Mouse (Mus musculus): ENCODE measurements around the gene Thumpd3. TPM values are rescaled to one million over a fixed set of nuclear protein-coding genes. Genes with fewer than 3 reads are reported as not detected.

The Thumpd3 gene
- polyA plus RNA-seq, 1 experiment: 5.4 TPM

GRCm38 (mm10) chr6:113097662-113098061 is 51.6 kb downstream of the Thumpd3 start:
- Histone ChIP-seq H3K4me3 (ENCODE audit: low read depth, low read length) (no peak overlapping the region), H3K36me3 (ENCODE audit: control insufficient read depth, insufficient read depth, low read length) (no peaks in the 10 kb centered on the region), H3K4me1 (ENCODE audit: control insufficient read depth, insufficient read depth, insufficient read length, low read length) (no peaks in the 10 kb centered on the region), H3K27me3 (ENCODE audit: control insufficient read depth, insufficient read depth, low read length) (no peaks in the 10 kb centered on the region), H3K27ac (ENCODE audit: insufficient read depth, low read depth, low read length) (no peak overlapping the region)
- TF ChIP-seq POLR2A (IDR thresholded peaks at IDR 0.05; ENCODE audit: low read depth, low read length) (no peak), CTCF (IDR thresholded peaks at IDR 0.05; ENCODE audit: extremely low read depth, insufficient read length, insufficient replicate concordance, low read depth, low read length) (no peak)
- 45% methylated on average over 5 of the region's 5 CpGs for WGBS

- Histone ChIP-seq H3K36me3 (ENCODE audit: control insufficient read depth, insufficient read depth, low read length) (peaks cover 4% of the 10 kb centered on the region), H3K4me1 (ENCODE audit: control insufficient read depth, insufficient read depth, insufficient read length, low read length) (no peaks in the 10 kb centered on the region), H3K27me3 (ENCODE audit: control insufficient read depth, insufficient read depth, low read length) (no peaks in the 10 kb centered on the region), H3K27ac (ENCODE audit: insufficient read depth, low read depth, low read length) (peak overlapping the region; percentile 86), H3K4me3 (ENCODE audit: low read depth, low read length) (no peak overlapping the region)
- TF ChIP-seq POLR2A (IDR thresholded peaks at IDR 0.05; ENCODE audit: low read depth, low read length) (no peak), CTCF (IDR thresholded peaks at IDR 0.05; ENCODE audit: extremely low read depth, insufficient read length, insufficient replicate concordance, low read depth, low read length) (no peak)
- 3% methylated on average over 5 of the region's 5 CpGs for WGBS
Observed at GRCm38 (mm10) chr6:113099640-113100289, 53.7 kb downstream of the Thumpd3 start.

GRCm38 (mm10) chr6:113102541-113102940 is 56.5 kb downstream of the Thumpd3 start:
- 21% methylated on average over 4 of the region's 4 CpGs for WGBS
- Histone ChIP-seq H3K36me3 (ENCODE audit: control insufficient read depth, insufficient read depth, low read length) (peaks cover 15% of the 10 kb centered on the region), H3K27me3 (ENCODE audit: control insufficient read depth, insufficient read depth, low read length) (no peaks in the 10 kb centered on the region), H3K4me1 (ENCODE audit: control insufficient read depth, insufficient read depth, insufficient read length, low read length) (no peaks in the 10 kb centered on the region), H3K27ac (ENCODE audit: insufficient read depth, low read depth, low read length) (no peak overlapping the region), H3K4me3 (ENCODE audit: low read depth, low read length) (no peak overlapping the region)
- TF ChIP-seq POLR2A (IDR thresholded peaks at IDR 0.05; ENCODE audit: low read depth, low read length): no peak
- no peak for TF ChIP-seq CTCF (IDR thresholded peaks at IDR 0.05; ENCODE audit: extremely low read depth, insufficient read length, insufficient replicate concordance, low read depth, low read length)

GRCm38 (mm10) chr6:113103765-113104164 is 57.7 kb downstream of the Thumpd3 start:
- Histone ChIP-seq H3K27me3 (ENCODE audit: control insufficient read depth, insufficient read depth, low read length) (no peaks in the 10 kb centered on the region), H3K27ac (ENCODE audit: insufficient read depth, low read depth, low read length) (no peak overlapping the region), H3K4me1 (ENCODE audit: control insufficient read depth, insufficient read depth, insufficient read length, low read length) (no peaks in the 10 kb centered on the region), H3K4me3 (ENCODE audit: low read depth, low read length) (no peak overlapping the region), H3K36me3 (ENCODE audit: control insufficient read depth, insufficient read depth, low read length) (peaks cover 22% of the 10 kb centered on the region)
- no peak; the same call in 1 of the 2 replicates for TF ChIP-seq CTCF (IDR thresholded peaks at IDR 0.05; ENCODE audit: extremely low read depth, insufficient read length, insufficient replicate concordance, low read depth, low read length)
- no peak for TF ChIP-seq POLR2A (IDR thresholded peaks at IDR 0.05; ENCODE audit: low read depth, low read length)

- WGBS: 90% methylated on average over 3 of the region's 3 CpGs
- H3K4me3 ChIP-seq (ENCODE audit: low read depth, low read length): no peak overlapping the region
- H3K36me3 ChIP-seq (ENCODE audit: control insufficient read depth, insufficient read depth, low read length): peaks cover 53% of the 10 kb centered on the region
Observed at GRCm38 (mm10) chr6:113109378-113109777, 63.4 kb downstream of the Thumpd3 start.

GRCm38 (mm10) chr6:113109956-113110355 is 63.9 kb downstream of the Thumpd3 start:
- no peak overlapping the region for H3K4me3 ChIP-seq (ENCODE audit: low read depth, low read length)
- no peak overlapping the region for H3K27ac ChIP-seq (ENCODE audit: insufficient read depth, low read depth, low read length)
- WGBS: 75% methylated on average over 7 of the region's 7 CpGs
- H3K36me3 ChIP-seq (ENCODE audit: control insufficient read depth, insufficient read depth, low read length): peaks cover 53% of the 10 kb centered on the region
- H3K27me3 ChIP-seq (ENCODE audit: control insufficient read depth, insufficient read depth, low read length): no peaks in the 10 kb centered on the region
- no peaks in the 10 kb centered on the region for H3K4me1 ChIP-seq (ENCODE audit: control insufficient read depth, insufficient read depth, insufficient read length, low read length)
- TF ChIP-seq CTCF (IDR thresholded peaks at IDR 0.05; ENCODE audit: extremely low read depth, insufficient read length, insufficient replicate concordance, low read depth, low read length) (no peak), POLR2A (IDR thresholded peaks at IDR 0.05; ENCODE audit: low read depth, low read length) (no peak)

More at GRCm38 (mm10) chr6:113109378-113109777, 63.4 kb downstream of the Thumpd3 start:
- no peaks in the 10 kb centered on the region for H3K4me1 ChIP-seq (ENCODE audit: control insufficient read depth, insufficient read depth, insufficient read length, low read length)
- no peak for TF ChIP-seq POLR2A (IDR thresholded peaks at IDR 0.05; ENCODE audit: low read depth, low read length)
- H3K27me3 ChIP-seq (ENCODE audit: control insufficient read depth, insufficient read depth, low read length): no peaks in the 10 kb centered on the region
- no peak overlapping the region for H3K27ac ChIP-seq (ENCODE audit: insufficient read depth, low read depth, low read length)

Other genes starting within 250 kb of the Thumpd3 start
- gene Srgap3, start 99.0 kb upstream of the Thumpd3 start, polyA plus RNA-seq (2012; rRNA removed): 0.63 and 0.77 TPM in 2 replicates
- 15.3 and 25.4 TPM in 2 replicates for gene Setd5, start 31.1 kb downstream of the Thumpd3 start, polyA plus RNA-seq (2012; rRNA removed)
- 0.15 and 0.43 TPM in 2 replicates for gene Lhfpl4, start 149.2 kb downstream of the Thumpd3 start, polyA plus RNA-seq (2012; rRNA removed)
- gene Mtmr14, start 191.6 kb downstream of the Thumpd3 start, polyA plus RNA-seq (2012; rRNA removed): 23.3 and 66.0 TPM in 2 replicates
- not detected in 2 replicates for gene Cpne9, start 236.1 kb downstream of the Thumpd3 start, polyA plus RNA-seq (2012; rRNA removed)